Mouse (Mus musculus) testis, adult 2 months (tissue): ENCODE measurements around the gene Arl5b. TPM values are rescaled to one million over a fixed set of nuclear protein-coding genes. Genes with fewer than 3 reads are reported as not detected.

ENCODE experiments used
- H3K27ac ChIP-seq: fragments of 200-500 bp; 2 replicates; pipeline ENCODE4 v1.5.1; 2012; ENCODE audit warnings: low read depth, low read length; ENCODE audit not compliant: control insufficient read depth, insufficient read depth
- H3K27me3 ChIP-seq: fragments of 200-500 bp; 2 replicates; pipeline ENCODE4 v1.6.1; 2012; ENCODE audit warnings: mild to moderate bottlenecking, low read length, moderate library complexity; ENCODE audit not compliant: control insufficient read depth, insufficient read depth
- H3K36me3 ChIP-seq: fragments of 200-500 bp; 2 replicates; pipeline ENCODE4 v1.6.1; 2012; ENCODE audit warnings: mild to moderate bottlenecking, low read length; ENCODE audit not compliant: control insufficient read depth, insufficient read depth
- H3K4me1 ChIP-seq: fragments of 200-500 bp; 2 replicates; pipeline ENCODE4 v1.6.1; 2012; ENCODE audit warnings: low read length; ENCODE audit not compliant: control insufficient read depth, insufficient read depth
- H3K4me3 ChIP-seq: fragments of 200-500 bp; 2 replicates; pipeline ENCODE4 v1.5.1; 2012; ENCODE audit warnings: low read depth, mild to moderate bottlenecking, low read length, moderate library complexity, mixed read lengths; ENCODE audit not compliant: control insufficient read depth
- CTCF ChIP-seq: fragments of 200-500 bp; IDR thresholded peaks from 2 replicates; pipeline ENCODE4 v1.5.1; 2012; ENCODE audit warnings: low read depth, mild to moderate bottlenecking, inconsistent platforms, low read length, moderate library complexity; ENCODE audit not compliant: control insufficient read depth, insufficient read depth, insufficient replicate concordance
- POLR2A ChIP-seq: fragments of 200-500 bp; IDR thresholded peaks from 2 replicates; pipeline ENCODE4 v1.6.1; 2012; ENCODE audit warnings: low read depth, mild to moderate bottlenecking, inconsistent platforms, low read length, moderate library complexity; ENCODE audit not compliant: control insufficient read depth
- polyA plus RNA-seq: library from polyadenylated mRNA; depleted of rRNA; stranded (reverse); fragments of >200 nt; gene quantifications from 2 replicates; pipeline ENCODE4 v1.2.3, GENCODE M21; 2012; rRNA removed

The Arl5b gene
- polyA plus RNA-seq, 1 experiment, result 13.7 TPM

DNA sequence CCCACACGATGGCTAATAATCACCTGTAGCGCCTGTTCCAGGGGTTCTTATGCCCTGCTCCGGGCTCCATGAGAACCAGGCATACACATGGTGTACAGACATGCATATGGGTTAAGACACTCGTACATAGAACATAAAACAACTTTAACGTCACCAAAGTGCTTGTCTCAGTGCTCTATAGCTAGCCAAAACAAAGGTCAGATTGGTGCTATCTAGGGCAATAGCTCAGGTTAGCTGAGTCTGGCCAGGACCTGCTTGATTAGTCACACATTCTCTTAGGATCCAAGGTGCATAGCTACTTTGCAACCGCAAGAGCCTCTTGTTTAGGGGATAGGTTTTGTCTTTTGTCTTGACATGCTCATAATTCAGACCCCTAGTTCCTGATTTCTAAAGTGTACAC, 63.5 kb downstream of the Arl5b start:
- Histone ChIP-seq H3K27me3 (no peaks in the 10 kb centered on the region), H3K36me3 (no peaks in the 10 kb centered on the region), H3K4me3 (no peak overlapping the region), H3K4me1 (no peaks in the 10 kb centered on the region), H3K27ac (no peak overlapping the region)
- TF ChIP-seq POLR2A (no peak), CTCF (no peak)

DNA sequence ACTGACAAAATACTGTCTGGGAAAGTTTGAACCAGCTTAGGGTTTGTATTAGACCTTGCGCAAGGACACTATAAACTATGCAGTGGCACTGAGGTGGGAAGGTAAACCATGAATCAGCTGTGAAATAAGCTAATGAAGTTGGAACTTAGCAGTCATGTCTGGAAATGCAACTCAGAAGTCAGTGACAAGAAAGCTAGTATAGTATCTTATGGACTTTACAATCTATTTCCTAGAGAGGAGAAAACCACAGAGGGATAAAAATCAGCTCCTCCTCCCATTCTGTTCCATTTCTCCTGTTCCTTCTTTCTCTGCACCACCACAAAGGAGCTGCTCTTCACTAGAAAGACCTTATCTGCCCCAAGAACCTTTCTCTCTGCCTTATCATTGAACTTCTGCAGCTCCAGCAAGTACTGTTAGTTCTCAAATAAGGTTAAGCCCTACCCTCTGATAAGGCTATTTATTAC, 72.1 kb downstream of the Arl5b start:
- no peak overlapping the region for H3K27ac ChIP-seq
- H3K27me3 ChIP-seq, result no peaks in the 10 kb centered on the region
- no peak overlapping the region for H3K4me3 ChIP-seq
- H3K36me3 ChIP-seq, result no peaks in the 10 kb centered on the region
- TF ChIP-seq POLR2A, result no peak
- TF ChIP-seq CTCF, result no peak
- no peaks in the 10 kb centered on the region for H3K4me1 ChIP-seq

Other genes with a start within 250 kb of the Arl5b start
- 10.6 and 11.6 TPM in 2 replicates for gene Nsun6, start 5.7 kb downstream of the Arl5b start, polyA plus RNA-seq